Mouse (Mus musculus) liver, embryonic 14.5 days (tissue): ENCODE results near the gene Rdh19.

ENCODE experiments used
- CTCF ChIP-seq: IDR thresholded peaks from 2 replicates; pipeline ENCODE4 v1.5.1; 2016; ENCODE audit warnings: antibody characterized with exemption, low read depth, control low read depth
- EP300 ChIP-seq: IDR thresholded peaks from 2 replicates; pipeline ENCODE4 v1.6.1; 2016; ENCODE audit warnings: antibody characterized with exemption, low read depth

DNA sequence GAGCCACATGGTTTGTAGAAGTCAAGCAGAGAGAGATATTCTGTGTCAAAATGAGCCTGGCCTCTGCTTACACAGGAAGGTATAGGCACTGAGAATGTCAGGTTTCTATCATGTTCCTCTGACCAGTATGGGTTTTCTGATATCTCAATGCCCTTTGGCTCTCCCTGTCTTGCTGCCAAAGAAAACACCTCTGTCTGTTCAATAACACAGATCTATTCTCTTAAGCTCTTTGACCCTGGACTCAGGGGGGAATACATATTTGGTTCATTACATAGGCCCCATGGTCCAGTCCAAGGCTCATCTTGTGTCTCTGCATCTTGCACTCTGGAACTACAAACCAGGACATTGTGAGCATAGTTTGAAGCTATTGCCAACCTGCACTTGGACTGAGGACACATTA is 38.9 kb downstream of the Rdh19 start, which contains the start of gene Rdh7:
- TF ChIP-seq CTCF (no peak), EP300 (no peak)
